Mouse (Mus musculus) liver, postnatal 0 days (tissue): ENCODE results near the gene 4933407L21Rik.

ENCODE experiments used
- CTCF ChIP-seq: sonication (generic); IDR thresholded peaks from 2 replicates; pipeline ENCODE4 v1.5.1; 2016; ENCODE audit warnings: antibody characterized with exemption, low read depth
- EP300 ChIP-seq: IDR thresholded peaks from 2 replicates; pipeline ENCODE4 v1.6.1; 2016; ENCODE audit warnings: antibody characterized with exemption, low read depth, mild to moderate bottlenecking

DNA sequence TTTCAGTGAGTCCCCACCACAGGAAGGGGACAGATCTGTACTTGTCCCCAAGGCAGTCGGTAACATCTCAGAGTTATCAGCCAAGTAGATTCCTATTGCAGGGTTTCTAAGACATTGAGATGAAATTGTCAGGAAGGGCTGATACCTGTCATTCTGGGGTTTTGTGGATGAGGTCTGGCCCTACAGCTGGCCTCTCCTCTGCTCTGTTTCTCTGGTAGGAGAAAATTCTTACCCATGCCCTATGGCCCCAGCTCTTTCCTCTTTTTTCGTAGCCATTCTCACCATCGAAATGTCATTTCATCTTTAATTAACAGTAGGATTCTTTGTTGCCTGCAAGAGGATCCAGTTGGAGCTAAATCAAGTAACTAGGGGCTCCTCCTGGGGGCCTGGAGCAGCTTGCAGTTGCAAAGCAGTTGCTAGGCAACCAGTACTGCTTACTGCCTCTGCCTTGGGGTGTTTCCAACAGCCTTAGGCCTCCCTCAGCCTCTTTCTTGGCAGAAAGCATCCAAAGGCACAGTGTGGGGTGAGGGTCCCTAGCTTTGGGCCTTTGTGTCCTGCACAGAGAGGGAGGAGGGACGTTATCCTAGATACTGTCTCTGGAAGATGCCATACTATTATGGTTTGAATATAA lies at the start of gene 4933407L21Rik:
- TF ChIP-seq EP300 (no peak), CTCF (no peak)
